Mouse (Mus musculus) urinary bladder, postnatal 14 days (tissue): ENCODE results near the gene Med24.
"Not testable (repeated sequence)": the region's sequence is repeated elsewhere in the genome, so short reads cannot be mapped to it uniquely, and the experiment has no call there.

Experiments
- DNase-seq: peaks from one replicate; pipeline ENCODE4 v3.0.0; 2021; ENCODE audit warnings: low spot score

The Med24 gene

GRCm38 (mm10) chr11:98720756-98721155 lies 8.5 kb downstream of the Med24 start:
- DNase-seq: no peak

- peak; percentile 73 for DNase-seq
These were observed 11.3 kb downstream of the Med24 start for GRCm38 (mm10) chr11:98717904-98718303.

- DNase-seq: no peak
These were observed 13.3 kb downstream of the Med24 start for GRCm38 (mm10) chr11:98715946-98716345.

- DNase-seq: no peak
These were observed 15.5 kb downstream of the Med24 start for GRCm38 (mm10) chr11:98713703-98714102.

DNA sequence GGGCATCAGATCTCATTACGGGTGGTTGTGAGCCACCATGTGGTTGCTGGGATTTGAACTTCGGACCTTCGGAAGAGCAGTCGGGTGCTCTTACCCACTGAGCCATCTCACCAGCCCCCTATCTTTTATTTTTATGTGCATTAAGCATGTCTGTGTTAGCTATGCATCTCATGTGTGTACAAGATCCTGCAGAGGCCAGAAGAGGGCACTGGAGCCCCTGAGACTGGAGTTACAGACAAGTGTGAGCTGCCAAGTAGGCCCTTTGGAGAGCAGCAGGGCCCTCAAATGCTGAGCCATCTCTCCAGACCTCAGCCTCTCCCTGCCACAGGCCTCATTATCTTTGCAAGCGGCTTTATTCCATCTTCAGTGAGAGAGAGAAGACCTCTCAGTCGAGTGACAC lies 17.2 kb downstream of the Med24 start:
- DNase-seq: not testable (repeated sequence)

- no peak for DNase-seq
These were observed 18.2 kb downstream of the Med24 start for GRCm38 (mm10) chr11:98711046-98711434.

GRCm38 (mm10) chr11:98710416-98711045 lies 18.7 kb downstream of the Med24 start:
- peak; percentile 87 for DNase-seq

- DNase-seq: peak; percentile 83
These were observed 20.1 kb downstream of the Med24 start for GRCm38 (mm10) chr11:98709001-98709741.

- DNase-seq: peak; percentile 52
These were observed 20.8 kb downstream of the Med24 start for GRCm38 (mm10) chr11:98708282-98708956.

DNA sequence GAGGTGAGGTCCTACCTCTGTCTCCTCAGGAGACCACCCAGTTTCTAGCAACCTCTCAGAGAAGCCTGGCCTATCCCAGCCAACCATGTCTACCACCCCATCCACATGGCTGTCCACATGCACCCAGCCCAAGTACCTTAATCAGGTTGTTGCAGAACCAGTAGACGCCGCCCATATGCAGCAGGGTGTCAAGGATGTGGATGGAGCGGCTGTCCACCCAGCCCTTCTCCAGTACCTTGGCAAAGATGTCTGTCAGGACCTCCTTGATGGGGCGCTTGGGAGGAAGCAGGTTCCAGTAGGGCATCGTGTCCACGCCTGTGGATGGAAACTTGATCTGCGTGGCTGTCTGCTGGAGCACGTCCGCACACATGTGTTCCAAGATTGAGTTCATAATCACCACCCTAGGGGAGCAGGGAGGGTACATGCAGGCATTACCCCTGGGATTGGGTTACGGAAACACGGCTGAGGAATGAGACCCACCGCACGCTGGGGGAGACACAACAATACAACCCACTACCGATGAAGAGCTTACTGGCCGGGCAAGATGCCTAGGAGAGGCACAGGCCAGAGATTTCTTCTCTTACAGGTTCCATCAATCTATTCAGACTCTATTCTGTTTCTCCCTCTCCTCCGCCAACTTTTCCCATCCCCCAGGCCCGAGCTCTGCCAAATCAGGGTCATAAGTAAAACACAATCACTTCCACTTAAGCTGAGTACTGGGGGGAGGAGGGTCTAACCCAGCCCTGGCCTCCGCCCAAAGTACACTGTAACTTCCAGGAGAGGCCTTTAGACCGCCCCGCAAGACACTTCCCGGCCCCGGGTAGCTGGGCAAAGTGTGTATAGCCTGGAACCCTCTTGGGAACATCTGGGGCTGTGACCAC lies 21.6 kb downstream of the Med24 start:
- peak; percentile 56 for DNase-seq

- DNase-seq: no peak
These were observed 24.2 kb downstream of the Med24 start for GRCm38 (mm10) chr11:98705021-98705420.

GRCm38 (mm10) chr11:98702323-98702722 lies 26.9 kb downstream of the Med24 start:
- no peak for DNase-seq

- DNase-seq: no peak
These were observed 28.0 kb downstream of the Med24 start, which contains the start of gene Csf3 for GRCm38 (mm10) chr11:98701213-98701670. TSS of gene Csf3 (plus strand) at chr11:98701263.

- DNase-seq: peak; percentile 83
These were observed 29.3 kb downstream of the Med24 start for GRCm38 (mm10) chr11:98699911-98700310.

GRCm38 (mm10) chr11:98698849-98699640 lies 30.2 kb downstream of the Med24 start:
- DNase-seq: no peak

- DNase-seq: no peak
These were observed 32.0 kb downstream of the Med24 start for GRCm38 (mm10) chr11:98697225-98697624.

DNA sequence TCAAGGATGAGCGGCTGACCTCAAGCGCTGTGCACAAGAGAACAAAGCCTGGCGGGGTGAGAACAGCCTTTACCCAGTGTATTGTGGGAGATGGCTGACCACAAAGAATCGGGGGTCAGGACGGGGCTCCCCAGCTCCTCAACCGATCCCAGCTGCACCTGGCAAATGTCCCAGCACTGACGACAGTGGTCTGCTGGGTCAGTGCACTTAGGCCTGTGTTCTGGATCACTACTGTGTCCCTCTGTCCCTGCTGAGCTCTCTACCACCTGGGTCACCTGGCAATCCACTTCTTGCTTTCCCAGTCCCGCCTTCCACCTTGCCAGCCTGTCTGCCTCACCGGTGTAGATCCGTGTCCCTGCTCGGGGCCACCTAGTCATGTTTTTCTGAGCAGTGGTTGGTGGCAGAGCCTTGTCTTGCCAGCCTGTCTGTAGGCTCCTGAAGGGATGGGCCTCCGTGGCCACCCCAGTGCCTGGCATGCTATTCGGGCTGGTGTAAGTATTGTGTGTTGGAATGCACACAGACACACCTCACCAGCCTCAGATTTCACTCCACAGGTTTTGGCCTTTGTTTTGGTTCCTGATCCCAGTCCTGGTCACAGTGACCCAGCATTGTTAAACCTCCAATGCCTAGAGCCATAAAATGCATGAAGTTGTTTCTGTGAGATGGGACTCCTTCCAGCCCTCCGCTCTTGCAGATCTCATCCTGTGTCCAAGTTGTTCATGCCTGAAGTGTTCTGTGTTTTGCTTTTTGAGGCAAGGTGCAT lies 32.6 kb downstream of the Med24 start:
- DNase-seq: no peak

DNA sequence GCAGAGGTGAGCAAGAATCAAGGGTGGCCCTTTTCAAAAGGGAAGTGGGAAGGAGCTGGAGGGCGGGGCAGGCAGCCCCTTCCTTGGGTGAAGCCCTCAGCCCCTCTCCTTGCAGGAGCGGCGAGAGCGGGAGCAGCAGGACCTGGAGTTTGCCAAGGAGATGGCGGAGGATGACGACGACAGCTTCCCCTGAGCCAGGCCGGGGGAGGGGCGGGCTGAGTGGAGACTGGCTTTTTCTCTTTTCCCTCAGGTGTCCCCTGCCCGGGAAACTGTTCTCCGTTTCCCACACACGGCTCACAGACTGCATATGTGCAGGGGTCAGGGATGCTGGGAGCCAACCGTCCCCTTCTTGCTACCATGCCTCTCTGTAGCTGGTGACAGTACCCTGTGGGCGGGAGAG lies 33.8 kb downstream of the Med24 start:
- DNase-seq: no peak

- DNase-seq: no peak
These were observed 34.9 kb downstream of the Med24 start for GRCm38 (mm10) chr11:98694301-98694700.

DNA sequence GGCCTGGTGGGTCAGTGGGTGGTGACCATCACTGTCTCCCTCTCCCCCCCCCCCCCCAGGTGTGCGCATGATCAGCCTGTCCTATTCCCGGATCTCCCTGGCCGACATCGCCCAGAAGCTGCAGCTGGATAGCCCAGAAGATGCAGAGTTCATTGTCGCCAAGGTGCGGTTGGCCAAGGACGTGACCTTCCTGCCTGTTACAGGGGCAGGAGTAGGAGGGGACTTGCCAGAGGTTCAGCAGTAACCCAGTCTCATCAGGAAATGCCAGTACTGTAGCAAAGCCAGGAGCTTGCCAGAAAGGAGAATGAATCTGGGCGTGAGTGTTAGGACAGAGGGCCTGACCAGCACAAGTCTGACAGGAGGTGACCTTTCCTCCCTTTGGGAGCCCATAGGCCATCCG lies 35.5 kb downstream of the Med24 start:
- DNase-seq: no peak
